Mouse (Mus musculus) midbrain, embryonic 10.5 days (tissue): ENCODE measurements at regions not wholly inside any gene's neighbourhood (a gene's known extent, or its start where the extent isn't known, plus 50 kb on each side); places are given as distances from the start of the nearest gene placed in this dataset.

Source experiments
- DNase-seq: peaks from one replicate; pipeline ENCODE4 v3.0.0-alpha.2; 2017; ENCODE audit warnings: low spot score
- H3K27ac ChIP-seq: fragments of 300-500 bp; sonication (generic); replicated peaks from 2 replicates; pipeline ENCODE4 v1.5.1; 2016; ENCODE audit warnings: mild to moderate bottlenecking
- H3K27me3 ChIP-seq: fragments of 300-500 bp; sonication (generic); 2 replicates; pipeline ENCODE4 v1.6.1; 2016; ENCODE audit warnings: low read depth, mild to moderate bottlenecking; ENCODE audit not compliant: poor library complexity, severe bottlenecking
- H3K36me3 ChIP-seq: fragments of 300-500 bp; sonication (generic); 2 replicates; pipeline ENCODE4 v1.6.1; 2016; ENCODE audit warnings: mild to moderate bottlenecking, moderate library complexity
- H3K4me1 ChIP-seq: fragments of 300-500 bp; sonication (generic); 2 replicates; pipeline ENCODE4 v1.6.1; 2016
- H3K4me3 ChIP-seq: fragments of 300-500 bp; sonication (generic); 2 replicates; pipeline ENCODE4 v1.5.1; 2016; ENCODE audit warnings: mild to moderate bottlenecking, moderate library complexity
- H3K9me3 ChIP-seq: fragments of 300-500 bp; sonication (generic); replicated peaks from 2 replicates; pipeline ENCODE4 v1.6.1; 2016; ENCODE audit warnings: mild to moderate bottlenecking
- WGBS: fragments of 180-500 bp; shearing (Covaris S2); methylation state at CpG from one replicate; pipeline ENCODE4 v1.1.7; 2016; 5-methylcytosine and 5-hydroxymethylcytosine counted together

- H3K4me3 ChIP-seq: no peak overlapping the region
- H3K36me3 ChIP-seq: no peaks in the 10 kb centered on the region
- DNase-seq: no peak
- 90% methylated on average over 5 of the region's 5 CpGs for WGBS
- H3K4me1 ChIP-seq: no peaks in the 10 kb centered on the region
- H3K9me3 ChIP-seq: no peaks in the 10 kb centered on the region
- no peak overlapping the region for H3K27ac ChIP-seq
- no peaks in the 10 kb centered on the region for H3K27me3 ChIP-seq
Observed at GRCm38 (mm10) chr3:9200156-9200555, 409.7 kb downstream of the Zfp704 start.

DNA sequence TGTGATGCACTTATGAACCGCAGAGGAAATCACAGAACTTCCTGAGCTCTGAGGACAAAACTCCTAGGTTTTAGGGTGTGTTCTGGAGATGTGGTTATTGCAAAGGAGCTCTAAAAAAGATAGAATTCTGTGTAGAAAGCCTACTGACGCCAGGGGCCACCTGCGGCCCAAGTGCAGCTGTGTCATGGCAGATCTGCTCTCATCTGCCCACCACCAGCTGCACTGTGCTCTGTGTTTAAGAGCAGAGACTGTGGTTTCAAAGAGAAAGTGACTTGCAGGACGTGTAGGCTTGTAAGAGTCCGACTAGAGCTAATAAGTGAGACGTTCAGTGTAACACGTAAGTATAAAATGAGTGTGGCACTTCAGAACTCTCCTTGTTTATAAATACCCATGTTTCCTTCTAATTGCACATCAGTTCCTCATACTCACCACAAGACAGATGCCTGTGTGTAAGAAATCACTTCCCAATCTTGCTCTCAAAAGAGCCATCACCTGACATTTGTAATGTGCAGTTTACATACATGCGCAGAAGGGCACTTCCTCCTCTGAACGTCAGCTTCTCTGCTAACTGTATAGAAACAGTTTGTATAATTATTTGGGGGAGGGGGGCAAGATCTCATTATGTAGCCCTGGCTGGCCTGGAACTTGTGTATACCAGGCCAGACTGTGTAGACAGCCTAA lies 411.1 kb downstream of the Zfp704 start:
- Histone ChIP-seq H3K27me3 (no peaks in the 10 kb centered on the region), H3K4me1 (no peaks in the 10 kb centered on the region), H3K27ac (no peak overlapping the region), H3K4me3 (no peak overlapping the region), H3K36me3 (no peaks in the 10 kb centered on the region), H3K9me3 (no peaks in the 10 kb centered on the region)
- DNase-seq: no peak
- 89% methylated on average over 9 of the region's 9 CpGs for WGBS

DNA sequence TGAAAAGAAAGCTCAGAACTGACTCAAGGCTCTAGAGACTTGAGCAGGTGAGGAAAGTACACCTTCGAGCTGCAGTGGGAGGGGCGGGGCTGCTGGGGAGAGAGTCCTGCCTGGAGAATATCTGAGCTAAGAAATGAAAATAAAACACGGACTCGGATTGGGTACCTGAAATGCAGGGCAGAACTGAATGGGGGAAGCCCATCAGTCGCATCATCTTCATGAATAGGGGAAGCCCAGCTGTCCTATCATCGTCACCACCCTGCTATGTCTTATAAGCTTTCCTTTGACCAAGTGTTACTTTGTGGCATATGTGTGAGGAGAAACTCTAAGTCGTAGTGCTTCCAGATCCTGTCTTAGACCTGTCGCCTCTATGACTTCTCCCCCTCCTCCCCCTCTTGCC lies 414.1 kb downstream of the Zfp704 start:
- no peaks in the 10 kb centered on the region for H3K36me3 ChIP-seq
- no peak overlapping the region for H3K4me3 ChIP-seq
- WGBS: 91% methylated on average over 8 of the region's 8 CpGs
- H3K9me3 ChIP-seq: no peaks in the 10 kb centered on the region
- DNase-seq: no peak
- H3K27ac ChIP-seq: no peak overlapping the region
- no peaks in the 10 kb centered on the region for H3K4me1 ChIP-seq
- H3K27me3 ChIP-seq: no peaks in the 10 kb centered on the region

DNA sequence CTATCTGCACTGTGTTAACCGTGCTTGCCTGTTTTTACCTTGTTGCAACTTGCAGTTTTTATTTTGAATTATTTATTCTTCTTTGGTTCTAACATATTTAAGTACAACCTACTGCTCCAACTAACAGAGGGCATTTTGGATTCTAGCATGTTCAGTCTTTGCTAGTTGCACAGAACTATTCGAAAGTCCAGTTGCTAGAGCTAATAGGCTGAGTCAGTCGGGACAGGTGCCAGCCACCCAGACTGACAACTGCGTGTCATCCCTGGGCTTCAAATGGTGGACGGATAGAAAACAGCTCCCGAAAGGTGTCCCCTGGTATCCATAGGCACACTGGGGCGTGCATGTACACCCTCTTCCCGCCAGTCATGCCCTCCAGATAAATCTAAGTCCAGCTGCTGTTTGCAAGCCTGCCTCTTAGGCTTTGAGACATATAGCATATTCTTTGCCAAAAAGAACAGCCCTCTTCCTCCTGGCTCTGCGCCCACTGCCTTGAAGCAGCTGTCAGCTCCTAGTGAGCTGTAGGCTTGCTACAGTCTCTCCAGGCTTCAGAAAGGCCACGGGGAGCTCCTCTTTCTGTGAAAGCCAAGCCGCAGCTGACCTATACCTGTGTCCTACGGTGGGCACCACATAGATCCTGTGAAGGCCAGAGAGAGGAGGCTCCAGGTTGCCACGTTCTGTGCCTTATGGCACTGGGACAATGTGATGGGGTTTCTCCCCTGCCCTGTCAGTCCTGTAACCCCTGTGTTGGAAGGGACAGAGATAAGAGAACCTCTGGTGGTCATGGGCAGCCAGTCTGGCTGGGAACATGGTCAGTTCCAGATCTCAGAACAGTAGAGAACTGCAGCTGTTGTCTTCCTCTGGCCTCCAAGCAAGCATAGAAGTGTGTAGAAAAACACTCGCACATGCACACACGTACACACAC lies 420.3 kb downstream of the Zfp704 start:
- Histone ChIP-seq H3K36me3 (no peaks in the 10 kb centered on the region), H3K27me3 (no peaks in the 10 kb centered on the region), H3K4me3 (no peak overlapping the region), H3K9me3 (no peaks in the 10 kb centered on the region), H3K4me1 (no peaks in the 10 kb centered on the region), H3K27ac (no peak overlapping the region)
- DNase-seq: no peak
- 92% methylated on average over 15 of the region's 15 CpGs for WGBS

- H3K9me3 ChIP-seq: no peaks in the 10 kb centered on the region
- H3K4me3 ChIP-seq: no peak overlapping the region
- H3K27me3 ChIP-seq: no peaks in the 10 kb centered on the region
- DNase-seq: no peak
- H3K36me3 ChIP-seq: no peaks in the 10 kb centered on the region
- WGBS: 83% methylated on average over 6 of the region's 6 CpGs
- no peaks in the 10 kb centered on the region for H3K4me1 ChIP-seq
- H3K27ac ChIP-seq: no peak overlapping the region
Observed at GRCm38 (mm10) chr3:9186364-9187120, 423.3 kb downstream of the Zfp704 start.

DNA sequence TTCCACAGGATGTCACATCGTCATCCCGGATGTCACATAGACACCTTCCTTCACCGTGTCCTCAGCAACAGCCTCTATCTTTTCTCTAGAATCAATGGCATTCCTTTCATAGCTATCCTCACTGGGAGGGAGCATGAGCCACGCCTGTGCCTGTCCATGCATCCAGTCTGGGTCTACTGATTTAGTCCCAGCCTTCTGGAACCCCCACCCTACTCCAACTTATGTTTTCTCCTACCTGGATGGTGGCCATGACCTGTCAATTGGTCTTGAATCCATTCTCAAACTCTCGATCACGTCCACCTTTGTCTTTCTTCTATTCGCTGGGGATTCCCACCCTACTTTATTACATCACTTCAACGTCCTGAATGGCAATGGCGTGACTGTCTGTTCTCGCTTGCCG lies 428.3 kb downstream of the Zfp704 start:
- Histone ChIP-seq H3K27me3 (no peaks in the 10 kb centered on the region), H3K27ac (no peak overlapping the region), H3K36me3 (no peaks in the 10 kb centered on the region), H3K4me1 (no peaks in the 10 kb centered on the region), H3K4me3 (no peak overlapping the region), H3K9me3 (no peaks in the 10 kb centered on the region)
- WGBS: 87% methylated on average over 11 of the region's 11 CpGs
- DNase-seq: no peak

DNA sequence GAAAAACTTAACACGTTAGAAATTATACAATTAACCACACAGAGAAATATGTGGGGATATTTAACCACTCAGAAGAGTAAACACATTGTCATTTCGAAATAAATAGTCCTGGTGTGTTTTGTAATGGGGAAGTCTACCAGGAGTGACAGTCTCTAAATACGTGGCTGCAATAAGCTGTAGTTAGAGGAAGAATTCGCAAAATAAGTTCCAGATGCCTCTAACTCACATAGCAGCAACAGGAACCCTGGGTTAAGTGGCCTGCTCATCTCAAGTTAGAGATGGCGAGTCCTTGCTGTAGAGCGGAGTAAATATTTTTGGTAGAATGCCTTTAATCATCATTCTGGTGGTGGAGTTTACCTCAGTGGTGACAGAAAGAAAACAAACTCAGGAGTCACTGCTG lies 430.2 kb downstream of the Zfp704 start:
- no peak overlapping the region for H3K4me3 ChIP-seq
- no peaks in the 10 kb centered on the region for H3K4me1 ChIP-seq
- no peaks in the 10 kb centered on the region for H3K36me3 ChIP-seq
- no peak for DNase-seq
- 77% methylated on average over 6 of the region's 6 CpGs for WGBS
- H3K9me3 ChIP-seq: no peaks in the 10 kb centered on the region
- H3K27ac ChIP-seq: no peak overlapping the region
- no peaks in the 10 kb centered on the region for H3K27me3 ChIP-seq

GRCm38 (mm10) chr3:9174517-9174832 lies 435.4 kb downstream of the Zfp704 start:
- H3K36me3 ChIP-seq: no peaks in the 10 kb centered on the region
- 91% methylated on average over 2 of the region's 2 CpGs for WGBS

GRCm38 (mm10) chr3:9173643-9174516 lies 436.0 kb downstream of the Zfp704 start:
- peak overlapping the region; percentile 71 for H3K27ac ChIP-seq
- H3K4me1 ChIP-seq: peaks cover 11% of the 10 kb centered on the region

More at GRCm38 (mm10) chr3:9174517-9174832, 435.4 kb downstream of the Zfp704 start:
- Histone ChIP-seq H3K4me1 (peaks cover 11% of the 10 kb centered on the region), H3K27ac (peak overlapping the region; percentile 71), H3K9me3 (no peaks in the 10 kb centered on the region; the same call in 1 of the 2 replicates), H3K4me3 (no peak overlapping the region), H3K27me3 (no peaks in the 10 kb centered on the region; the same call in 1 of the 2 replicates)
- DNase-seq: no peak

DNA sequence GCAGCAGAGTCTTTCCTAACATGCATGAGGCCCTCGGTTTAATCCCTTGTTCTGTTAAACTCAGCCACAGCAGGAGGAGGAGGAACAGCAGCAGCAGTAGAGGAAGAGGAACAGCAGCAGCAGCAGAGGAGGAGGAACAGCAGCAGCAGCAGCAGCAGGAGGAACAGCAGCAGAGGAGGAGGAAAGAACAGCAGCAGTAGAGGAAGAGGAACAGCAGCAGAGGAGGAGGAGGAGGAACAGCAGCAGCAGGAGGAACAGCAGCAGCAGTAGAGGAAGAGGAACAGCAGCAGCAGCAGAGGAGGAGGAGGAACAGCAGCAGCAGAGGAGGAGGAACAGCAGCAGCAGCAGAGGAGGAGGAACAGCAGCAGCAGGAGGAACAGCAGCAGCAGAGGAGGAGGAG lies 437.9 kb downstream of the Zfp704 start:
- 39% methylated on average over 1 of the region's 1 CpGs for WGBS
- no peak overlapping the region for H3K27ac ChIP-seq
- no peak overlapping the region for H3K4me3 ChIP-seq
- no peaks in the 10 kb centered on the region; the same call in 1 of the 2 replicates for H3K27me3 ChIP-seq
- DNase-seq: no peak
- no peaks in the 10 kb centered on the region for H3K36me3 ChIP-seq
- H3K9me3 ChIP-seq: no peaks in the 10 kb centered on the region; the same call in 1 of the 2 replicates
- peaks cover 11% of the 10 kb centered on the region for H3K4me1 ChIP-seq

More at GRCm38 (mm10) chr3:9173643-9174516, 436.0 kb downstream of the Zfp704 start:
- H3K27me3 ChIP-seq: no peaks in the 10 kb centered on the region; the same call in 1 of the 2 replicates
- DNase-seq: no peak
- no peaks in the 10 kb centered on the region; the same call in 1 of the 2 replicates for H3K9me3 ChIP-seq
- 78% methylated on average over 16 of the region's 16 CpGs for WGBS
- H3K4me3 ChIP-seq: no peak overlapping the region
- H3K36me3 ChIP-seq: no peaks in the 10 kb centered on the region

DNA sequence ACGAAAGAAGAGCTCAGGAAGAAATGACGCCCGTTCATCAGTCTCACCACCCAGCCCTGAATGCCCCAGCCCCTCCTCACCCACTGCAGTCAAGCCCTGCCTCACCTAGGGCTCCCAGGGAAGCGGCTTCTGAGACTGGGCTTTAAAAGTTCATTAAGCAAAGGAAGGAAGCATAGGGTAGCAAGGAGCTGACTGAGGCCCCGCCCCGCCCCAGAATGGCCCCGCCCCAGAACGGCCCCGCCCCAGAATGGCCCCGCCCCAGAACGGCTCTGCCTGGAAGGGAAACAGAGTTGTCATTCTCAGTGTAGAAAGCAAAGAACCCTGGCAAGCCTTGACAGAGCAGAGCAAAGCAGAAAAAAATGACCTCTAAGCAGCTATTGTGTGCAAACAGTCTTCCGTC lies 440.9 kb downstream of the Zfp704 start:
- 79% methylated on average over 12 of the region's 12 CpGs for WGBS
- H3K27me3 ChIP-seq: no peaks in the 10 kb centered on the region; the same call in 1 of the 2 replicates
- H3K36me3 ChIP-seq: no peaks in the 10 kb centered on the region
- no peak overlapping the region for H3K27ac ChIP-seq
- no peaks in the 10 kb centered on the region; the same call in 1 of the 2 replicates for H3K9me3 ChIP-seq
- DNase-seq: no peak
- H3K4me1 ChIP-seq: peaks cover 6% of the 10 kb centered on the region
- H3K4me3 ChIP-seq: no peak overlapping the region

DNA sequence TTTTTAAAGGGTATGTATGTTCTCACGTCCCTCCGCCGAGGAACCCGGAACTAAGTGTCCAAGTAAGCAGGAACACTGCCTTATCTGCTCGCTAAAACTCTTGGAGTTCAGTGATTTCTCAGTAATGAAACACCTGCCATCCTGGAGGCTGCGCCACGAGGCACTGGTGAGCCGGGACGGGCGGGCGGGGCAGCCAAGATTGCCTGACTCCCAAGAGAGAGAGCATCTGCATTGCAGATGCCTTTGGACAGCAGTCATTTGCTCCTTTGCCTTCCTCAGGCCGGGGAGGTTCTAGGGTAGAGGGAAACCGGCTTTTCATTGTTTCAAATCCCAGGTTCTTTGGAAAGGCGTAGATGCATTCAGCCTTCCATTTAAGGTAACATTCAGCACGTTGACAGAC lies 450.8 kb downstream of the Zfp704 start:
- no peak overlapping the region for H3K27ac ChIP-seq
- no peaks in the 10 kb centered on the region; the same call in 1 of the 2 replicates for H3K27me3 ChIP-seq
- no peaks in the 10 kb centered on the region for H3K9me3 ChIP-seq
- no peak overlapping the region for H3K4me3 ChIP-seq
- no peaks in the 10 kb centered on the region for H3K36me3 ChIP-seq
- WGBS: 33% methylated on average over 15 of the region's 15 CpGs
- peaks cover 3% of the 10 kb centered on the region for H3K4me1 ChIP-seq
- DNase-seq: peak; percentile 25
